Mouse (Mus musculus): ENCODE measurements at regions not wholly inside any gene's neighbourhood (a gene's known extent, or its start where the extent isn't known, plus 50 kb on each side); places are given as distances from the start of the nearest gene placed in this dataset.
A peak's percentile ranks its signal among the peaks of the same experiment; 100 is the strongest.

DNA sequence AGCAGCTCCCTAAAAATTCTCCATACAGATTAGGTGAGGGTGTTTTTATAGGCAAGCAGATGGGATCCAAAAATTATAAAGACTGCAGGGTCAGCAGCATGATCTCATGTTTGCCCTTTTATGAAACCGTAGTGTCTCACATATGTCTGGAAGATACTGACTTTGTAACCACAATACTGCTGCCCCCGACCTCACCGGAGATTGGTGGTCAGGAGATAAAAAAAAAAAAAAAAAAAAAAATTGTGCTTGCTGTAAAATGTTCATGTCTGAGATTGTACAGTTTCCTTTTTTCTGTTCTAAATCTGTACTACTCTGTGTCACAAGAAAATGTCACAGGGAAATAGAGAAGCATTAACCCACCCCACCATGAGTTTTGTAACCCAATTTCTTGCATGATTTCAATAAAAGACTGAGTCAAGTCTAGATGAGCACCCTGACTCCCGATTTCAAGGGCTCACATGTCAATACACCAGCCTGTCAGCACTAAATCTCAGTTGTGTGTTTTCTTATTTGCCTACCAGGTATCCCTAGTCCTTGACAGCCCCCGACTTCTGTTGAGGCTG, 169.5 kb upstream of the Ipo5 start:
- no peak for ATAC-seq (replicated peaks; ENCODE audit: low FRiP score)

DNA sequence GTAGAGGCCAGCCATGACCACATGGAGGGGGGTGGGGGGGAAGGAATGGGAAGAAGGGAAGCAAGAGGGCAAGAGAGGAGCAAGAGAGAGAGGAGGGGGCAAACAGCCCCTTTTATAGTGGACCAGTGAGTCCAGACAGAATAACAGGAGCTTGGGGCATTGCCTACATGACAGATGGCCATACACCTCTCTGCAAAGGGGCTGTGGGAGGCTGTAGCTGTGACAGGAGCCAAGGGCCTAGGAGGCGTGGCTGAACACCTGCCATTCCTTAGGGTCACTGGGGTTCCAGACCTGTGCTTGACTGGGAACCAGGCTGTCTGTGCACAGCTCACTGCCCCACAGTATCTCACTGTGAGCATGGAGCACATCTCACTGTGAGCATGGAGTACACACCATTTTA, 157.0 kb upstream of the Ipo5 start:
- ATAC-seq (replicated peaks; ENCODE audit: low FRiP score): no peak
- Histone ChIP-seq H3K4me3 (ENCODE audit: low read depth, low read length) (no peak overlapping the region), H3K9ac (ENCODE audit: low read length) (no peak overlapping the region), H3K36me3 (ENCODE audit: control insufficient read depth, insufficient read depth, low read length) (no peaks in the 10 kb centered on the region), H3K9me3 (ENCODE audit: control insufficient read depth, low read length) (no peaks in the 10 kb centered on the region), H3K27ac (ENCODE audit: low read depth, low read length) (no peak overlapping the region), H3K4me2 (ENCODE audit: low read depth, low read length, severe bottlenecking) (no peak overlapping the region), H3K27me3 (ENCODE audit: control insufficient read depth, insufficient read depth, low read length) (no peaks in the 10 kb centered on the region), H3K4me1 (replicated peaks; ENCODE audit: control insufficient read depth, insufficient read depth, low read length) (no peaks in the 10 kb centered on the region)
- 75% methylated on average over 1 of the region's 1 CpGs for WGBS
- DNase-seq (ENCODE audit: low spot score): no peak

More for the DNA sequence above, 169.5 kb upstream of the Ipo5 start:
- Histone ChIP-seq H3K36me3 (ENCODE audit: control insufficient read depth, insufficient read depth, low read length) (no peaks in the 10 kb centered on the region), H3K9ac (ENCODE audit: low read length) (no peak overlapping the region), H3K27me3 (ENCODE audit: control insufficient read depth, insufficient read depth, low read length) (no peaks in the 10 kb centered on the region), H3K4me3 (ENCODE audit: low read depth, low read length) (no peak overlapping the region), H3K9me3 (ENCODE audit: control insufficient read depth, low read length) (no peaks in the 10 kb centered on the region), H3K27ac (ENCODE audit: low read depth, low read length) (no peak overlapping the region), H3K4me1 (replicated peaks; ENCODE audit: control insufficient read depth, insufficient read depth, low read length) (no peaks in the 10 kb centered on the region), H3K4me2 (ENCODE audit: low read depth, low read length, severe bottlenecking) (no peak overlapping the region)
- whole genome bisulfite sequencing: 91% methylated on average over 5 of the region's 5 CpGs
- DNase-seq (ENCODE audit: low spot score): no peak

DNA sequence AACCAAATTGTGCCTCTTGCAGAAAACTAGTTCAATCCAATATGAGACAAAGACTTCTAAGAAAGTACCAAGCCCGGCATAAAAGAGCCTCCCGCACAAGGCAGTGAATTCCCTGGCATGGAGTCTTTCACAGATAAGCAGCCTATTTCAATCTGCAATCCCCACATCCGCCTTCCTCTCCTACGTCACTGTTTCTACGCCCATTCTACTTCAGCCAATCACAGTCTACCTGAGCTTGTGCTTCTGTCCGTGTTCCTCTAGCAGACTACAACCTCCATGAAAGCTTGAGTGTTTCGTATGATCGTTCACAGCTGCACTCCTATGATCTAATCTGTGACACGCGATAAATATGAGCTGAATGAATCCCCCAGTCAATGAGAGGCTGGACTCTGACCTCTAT, 155.6 kb upstream of the Ipo5 start:
- Histone ChIP-seq H3K4me2 (ENCODE audit: low read depth, low read length, severe bottlenecking) (no peak overlapping the region), H3K9ac (ENCODE audit: low read length) (no peak overlapping the region)

DNA sequence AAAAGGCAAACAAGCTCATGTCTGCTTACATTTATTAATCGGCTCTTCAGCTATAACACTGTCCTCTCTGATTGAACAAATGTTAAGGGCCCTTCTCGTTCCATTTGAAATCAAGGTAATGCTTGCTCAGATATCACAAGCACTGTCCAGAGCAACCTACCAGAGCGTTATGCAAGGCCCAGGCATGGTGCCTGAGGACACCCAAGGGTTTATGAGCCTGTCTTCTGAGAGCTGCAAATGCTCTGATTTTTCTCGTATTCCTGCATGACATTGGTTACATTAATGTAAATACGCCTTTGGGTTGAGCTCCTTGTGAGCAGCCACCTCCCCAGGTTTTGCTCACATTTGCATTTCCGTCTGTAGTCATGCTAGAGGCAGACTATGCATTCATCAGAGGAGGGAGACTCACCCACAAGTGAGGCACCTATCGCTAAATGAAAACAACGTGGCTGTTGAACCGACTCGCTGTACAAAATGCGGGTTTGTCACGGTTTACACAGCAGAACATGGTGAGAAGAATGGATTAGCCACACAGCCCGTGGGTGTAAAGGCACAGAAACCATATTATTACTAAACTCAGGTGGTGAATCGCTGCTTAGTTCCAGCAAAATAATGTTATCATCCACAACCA, 152.7 kb upstream of the Ipo5 start:
- no peak for DNase-seq (ENCODE audit: low spot score)
- no peaks in the 10 kb centered on the region for H3K9me3 ChIP-seq (ENCODE audit: control insufficient read depth, low read length)
- H3K27ac ChIP-seq (ENCODE audit: low read depth, low read length): no peak overlapping the region
- H3K4me2 ChIP-seq (ENCODE audit: low read depth, low read length, severe bottlenecking): no peak overlapping the region
- ATAC-seq (replicated peaks; ENCODE audit: low FRiP score): no peak
- no peak overlapping the region for H3K4me3 ChIP-seq (ENCODE audit: low read depth, low read length)
- WGBS: 87% methylated on average over 14 of the region's 14 CpGs
- H3K36me3 ChIP-seq (ENCODE audit: control insufficient read depth, insufficient read depth, low read length): no peaks in the 10 kb centered on the region
- no peak overlapping the region for H3K9ac ChIP-seq (ENCODE audit: low read length)
- no peaks in the 10 kb centered on the region for H3K27me3 ChIP-seq (ENCODE audit: control insufficient read depth, insufficient read depth, low read length)
- no peaks in the 10 kb centered on the region for H3K4me1 ChIP-seq (replicated peaks; ENCODE audit: control insufficient read depth, insufficient read depth, low read length)

More for the DNA sequence above, 155.6 kb upstream of the Ipo5 start:
- no peaks in the 10 kb centered on the region for H3K4me1 ChIP-seq (replicated peaks; ENCODE audit: control insufficient read depth, insufficient read depth, low read length)
- ATAC-seq (replicated peaks; ENCODE audit: low FRiP score) (no peak), DNase-seq (ENCODE audit: low spot score) (no peak)
- no peaks in the 10 kb centered on the region for H3K9me3 ChIP-seq (ENCODE audit: control insufficient read depth, low read length)
- no peak overlapping the region for H3K4me3 ChIP-seq (ENCODE audit: low read depth, low read length)
- H3K36me3 ChIP-seq (ENCODE audit: control insufficient read depth, insufficient read depth, low read length): no peaks in the 10 kb centered on the region
- 79% methylated on average over 10 of the region's 10 CpGs for WGBS
- H3K27me3 ChIP-seq (ENCODE audit: control insufficient read depth, insufficient read depth, low read length): no peaks in the 10 kb centered on the region
- H3K27ac ChIP-seq (ENCODE audit: low read depth, low read length): no peak overlapping the region

DNA sequence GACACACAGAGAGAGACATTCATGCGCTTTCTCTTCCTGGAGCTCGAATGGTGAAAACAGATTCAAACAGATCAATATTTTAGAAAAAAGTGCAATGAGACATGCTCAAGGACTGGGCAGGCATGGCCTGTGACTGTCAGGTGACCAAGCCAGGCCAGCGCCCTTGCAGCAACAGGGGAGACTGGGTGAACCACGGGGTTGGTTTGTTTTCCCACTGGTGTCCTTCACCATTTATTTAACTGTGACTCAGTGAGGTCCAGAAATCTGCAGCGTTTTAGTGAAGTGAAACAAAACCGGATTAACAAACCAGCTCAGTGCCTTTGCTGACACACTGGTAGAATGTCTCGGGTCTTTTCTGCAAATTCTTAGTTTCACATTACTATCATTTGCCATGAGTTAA, 148.9 kb upstream of the Ipo5 start:
- Histone ChIP-seq H3K9ac (ENCODE audit: low read length) (no peak overlapping the region), H3K4me2 (ENCODE audit: low read depth, low read length, severe bottlenecking) (no peak overlapping the region), H3K4me3 (ENCODE audit: low read depth, low read length) (no peak overlapping the region), H3K36me3 (ENCODE audit: control insufficient read depth, insufficient read depth, low read length) (no peaks in the 10 kb centered on the region), H3K27me3 (ENCODE audit: control insufficient read depth, insufficient read depth, low read length) (no peaks in the 10 kb centered on the region), H3K4me1 (replicated peaks; ENCODE audit: control insufficient read depth, insufficient read depth, low read length) (no peaks in the 10 kb centered on the region), H3K27ac (ENCODE audit: low read depth, low read length) (no peak overlapping the region), H3K9me3 (ENCODE audit: control insufficient read depth, low read length) (no peaks in the 10 kb centered on the region)
- no peak for DNase-seq (ENCODE audit: low spot score)
- ATAC-seq (replicated peaks; ENCODE audit: low FRiP score): no peak
- WGBS: 82% methylated on average over 7 of the region's 7 CpGs

DNA sequence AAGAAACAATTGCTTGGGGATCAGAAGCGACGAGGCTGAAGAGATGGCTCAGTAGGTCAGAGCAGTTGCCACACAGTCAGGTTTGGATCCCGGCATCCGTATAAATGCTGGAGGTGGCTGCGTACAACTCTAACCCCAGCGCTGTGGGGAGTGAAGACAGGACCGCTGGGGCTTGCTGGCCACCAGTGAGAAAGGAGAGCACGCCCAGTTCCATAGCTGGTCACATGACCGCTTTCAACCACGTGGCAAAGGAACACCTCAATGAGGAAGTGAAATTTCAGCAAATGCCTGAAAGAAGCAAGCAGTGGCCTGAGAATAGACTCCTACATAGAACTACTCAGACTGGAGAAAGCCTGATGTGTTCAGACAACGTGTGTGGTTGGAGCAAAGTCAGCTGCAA, 148.3 kb upstream of the Ipo5 start:
- no peaks in the 10 kb centered on the region for H3K4me1 ChIP-seq (replicated peaks; ENCODE audit: control insufficient read depth, insufficient read depth, low read length)
- WGBS: 84% methylated on average over 11 of the region's 11 CpGs
- no peak overlapping the region for H3K27ac ChIP-seq (ENCODE audit: low read depth, low read length)
- H3K4me2 ChIP-seq (ENCODE audit: low read depth, low read length, severe bottlenecking): no peak overlapping the region
- H3K9me3 ChIP-seq (ENCODE audit: control insufficient read depth, low read length): no peaks in the 10 kb centered on the region
- DNase-seq (ENCODE audit: low spot score): no peak
- ATAC-seq (replicated peaks; ENCODE audit: low FRiP score): 0 out of 2 replicates have a peak, but pooled peaks have one; percentile 51
- no peak overlapping the region for H3K9ac ChIP-seq (ENCODE audit: low read length)
- no peaks in the 10 kb centered on the region for H3K27me3 ChIP-seq (ENCODE audit: control insufficient read depth, insufficient read depth, low read length)
- no peaks in the 10 kb centered on the region for H3K36me3 ChIP-seq (ENCODE audit: control insufficient read depth, insufficient read depth, low read length)
- H3K4me3 ChIP-seq (ENCODE audit: low read depth, low read length): no peak overlapping the region

DNA sequence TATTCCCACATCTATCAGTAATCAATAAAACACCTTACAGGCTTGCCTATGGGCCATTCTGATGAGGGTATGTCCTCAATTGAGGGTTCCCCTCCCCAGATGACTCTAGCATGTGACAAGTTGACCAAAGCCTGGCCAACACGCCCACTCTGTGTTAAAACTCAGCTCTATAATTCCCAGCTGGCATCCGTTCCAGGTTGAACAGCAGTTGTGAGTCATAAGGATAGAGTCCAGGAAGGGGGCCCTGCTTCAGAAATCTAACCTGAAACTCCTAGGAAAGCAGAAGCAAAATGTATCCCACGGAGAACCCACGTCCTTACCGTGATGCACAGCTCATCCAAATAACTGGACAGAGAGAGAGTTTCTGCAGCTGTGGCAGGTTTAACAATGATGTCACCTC, 147.2 kb upstream of the Ipo5 start:
- H3K36me3 ChIP-seq (ENCODE audit: control insufficient read depth, insufficient read depth, low read length): no peaks in the 10 kb centered on the region
- H3K9ac ChIP-seq (ENCODE audit: low read length): no peak overlapping the region
- no peak overlapping the region for H3K4me2 ChIP-seq (ENCODE audit: low read depth, low read length, severe bottlenecking)
- H3K9me3 ChIP-seq (ENCODE audit: control insufficient read depth, low read length): no peaks in the 10 kb centered on the region; the same call in 1 of the 2 replicates
- H3K4me3 ChIP-seq (ENCODE audit: low read depth, low read length): no peak overlapping the region
- DNase-seq (ENCODE audit: low spot score): no peak
- no peaks in the 10 kb centered on the region for H3K4me1 ChIP-seq (replicated peaks; ENCODE audit: control insufficient read depth, insufficient read depth, low read length)
- H3K27me3 ChIP-seq (ENCODE audit: control insufficient read depth, insufficient read depth, low read length): no peaks in the 10 kb centered on the region
- 88% methylated on average over 5 of the region's 5 CpGs for WGBS
- H3K27ac ChIP-seq (ENCODE audit: low read depth, low read length): no peak overlapping the region
- no peak for ATAC-seq (replicated peaks; ENCODE audit: low FRiP score)

DNA sequence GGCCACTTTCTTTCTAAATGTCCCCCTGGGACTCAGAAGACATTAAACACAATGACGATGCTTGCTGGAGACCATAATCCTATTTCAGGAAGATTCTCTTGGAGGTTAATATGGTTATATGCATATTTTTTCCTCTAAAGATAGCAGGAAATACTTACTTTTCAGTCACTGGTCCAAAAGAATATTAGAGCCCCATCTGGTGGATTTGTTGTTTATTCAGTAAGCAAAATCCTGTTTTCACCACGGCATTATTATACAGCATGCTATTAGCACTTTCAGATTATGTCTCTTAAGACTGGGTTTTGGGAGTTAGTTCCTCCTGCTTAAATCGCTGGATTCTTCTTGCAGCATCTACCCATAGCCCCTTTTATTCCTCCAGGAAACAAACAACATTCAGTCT, 146.6 kb upstream of the Ipo5 start:
- Histone ChIP-seq H3K4me2 (ENCODE audit: low read depth, low read length, severe bottlenecking) (no peak overlapping the region), H3K9ac (ENCODE audit: low read length) (no peak overlapping the region), H3K27ac (ENCODE audit: low read depth, low read length) (no peak overlapping the region), H3K36me3 (ENCODE audit: control insufficient read depth, insufficient read depth, low read length) (no peaks in the 10 kb centered on the region), H3K27me3 (ENCODE audit: control insufficient read depth, insufficient read depth, low read length) (no peaks in the 10 kb centered on the region), H3K9me3 (ENCODE audit: control insufficient read depth, low read length) (no peaks in the 10 kb centered on the region; the same call in 1 of the 2 replicates), H3K4me3 (ENCODE audit: low read depth, low read length) (no peak overlapping the region), H3K4me1 (replicated peaks; ENCODE audit: control insufficient read depth, insufficient read depth, low read length) (no peaks in the 10 kb centered on the region)
- WGBS: 82% methylated on average over 3 of the region's 3 CpGs
- no peak for ATAC-seq (replicated peaks; ENCODE audit: low FRiP score)
- DNase-seq (ENCODE audit: low spot score): no peak

DNA sequence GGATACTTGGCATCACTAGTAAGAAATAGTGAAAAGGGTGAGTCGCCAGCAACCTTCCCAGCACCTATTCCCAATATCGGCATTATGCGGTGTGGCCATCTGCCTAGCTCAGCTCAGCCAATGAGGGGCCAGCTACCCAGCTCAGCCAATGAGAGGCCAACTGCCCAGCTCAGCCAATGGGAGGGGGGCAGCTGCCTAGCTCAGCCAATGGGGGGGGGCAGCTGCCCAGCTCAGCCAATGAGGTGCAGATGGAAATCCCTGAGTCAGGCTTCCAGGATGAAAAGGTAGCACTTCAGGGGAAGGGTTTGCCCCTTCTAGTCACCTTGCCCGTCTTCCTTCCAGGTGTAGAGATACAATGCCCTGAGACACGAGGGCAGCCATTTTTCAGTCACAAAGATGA, 144.6 kb upstream of the Ipo5 start:
- DNase-seq (ENCODE audit: low spot score) (no peak), ATAC-seq (replicated peaks; ENCODE audit: low FRiP score) (no peak)
- H3K9me3 ChIP-seq (ENCODE audit: control insufficient read depth, low read length): no peaks in the 10 kb centered on the region; the same call in 1 of the 2 replicates
- H3K27ac ChIP-seq (ENCODE audit: low read depth, low read length): no peak overlapping the region
- no peak overlapping the region for H3K4me3 ChIP-seq (ENCODE audit: low read depth, low read length)
- no peaks in the 10 kb centered on the region for H3K4me1 ChIP-seq (replicated peaks; ENCODE audit: control insufficient read depth, insufficient read depth, low read length)
- no peaks in the 10 kb centered on the region for H3K27me3 ChIP-seq (ENCODE audit: control insufficient read depth, insufficient read depth, low read length)
- 89% methylated on average over 5 of the region's 5 CpGs for WGBS
- no peaks in the 10 kb centered on the region for H3K36me3 ChIP-seq (ENCODE audit: control insufficient read depth, insufficient read depth, low read length)
- H3K9ac ChIP-seq (ENCODE audit: low read length): no peak overlapping the region
- no peak overlapping the region for H3K4me2 ChIP-seq (ENCODE audit: low read depth, low read length, severe bottlenecking)
